Mouse (Mus musculus): ENCODE results near the gene Pgf. TPM values are rescaled to one million over a fixed set of nuclear protein-coding genes. Genes with fewer than 3 reads are reported as not detected.
A peak's percentile ranks its signal among the peaks of the same experiment; 100 is the strongest.

Pgf gene
- polyA plus RNA-seq, 1 experiment: 0.84 TPM

DNA sequence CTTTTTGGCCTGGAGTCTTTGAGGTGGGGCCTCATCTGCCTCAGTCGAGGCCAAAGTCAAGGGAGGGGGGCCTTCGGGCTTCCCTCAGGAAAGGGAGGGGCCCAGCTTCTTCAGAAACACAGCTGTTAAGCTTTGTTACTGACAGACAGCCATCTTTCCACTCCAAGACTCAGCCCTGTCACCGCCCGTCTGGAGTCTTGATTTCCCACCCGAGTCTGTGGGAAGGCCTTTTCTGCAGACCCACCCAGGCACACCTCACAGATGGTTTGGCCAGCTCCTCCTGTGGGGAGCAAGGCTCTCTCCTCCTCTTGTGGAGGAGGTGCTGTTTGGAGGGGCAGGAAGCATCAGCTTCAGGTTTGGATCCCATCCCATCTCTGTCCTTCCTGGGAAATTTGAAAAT, 18.0 kb downstream of the Pgf start:
- Histone ChIP-seq H3K27ac (ENCODE audit: insufficient read depth, low read length) (no peak overlapping the region), H3K36me3 (ENCODE audit: control insufficient read depth, insufficient read depth, low read length) (no peaks in the 10 kb centered on the region), H3K4me1 (ENCODE audit: control insufficient read depth, insufficient read depth, insufficient read length) (no peaks in the 10 kb centered on the region), H3K27me3 (ENCODE audit: control insufficient read depth, insufficient read depth, low read length) (no peaks in the 10 kb centered on the region), H3K4me3 (ENCODE audit: extremely low read depth, insufficient read depth, insufficient read length) (no peak overlapping the region)
- TF ChIP-seq CTCF (IDR thresholded peaks at IDR 0.05; ENCODE audit: extremely low read depth, insufficient read depth, insufficient read length, insufficient replicate concordance) (no peak), POLR2A (IDR thresholded peaks at IDR 0.05; ENCODE audit: low read depth, low read length) (no peak)
- DNase-seq (ENCODE audit: low read depth in 1 of 2, low spot score in 2 of 2): no peak
- WGBS: 70% methylated on average over 5 of the region's 5 CpGs

DNA sequence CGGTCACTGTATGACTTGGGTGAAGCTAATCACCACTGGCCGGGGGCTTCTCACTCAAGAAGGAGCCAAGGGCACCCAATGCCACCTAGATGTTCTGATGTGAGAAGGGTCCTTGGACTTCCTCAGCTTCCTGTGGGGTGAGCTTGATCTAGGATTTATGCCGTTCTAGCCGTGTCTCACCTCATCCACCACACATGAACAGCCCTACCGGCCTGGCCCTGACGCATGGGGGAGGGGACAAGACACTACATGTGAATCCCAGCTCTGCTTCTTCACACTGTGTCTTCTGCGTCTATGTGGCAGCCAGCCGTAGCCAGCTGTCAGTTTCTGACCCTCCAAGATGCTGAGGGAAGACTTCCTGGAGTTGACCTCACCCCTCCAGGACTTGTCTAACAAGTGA, 18.8 kb downstream of the Pgf start:
- Histone ChIP-seq H3K4me3 (ENCODE audit: extremely low read depth, insufficient read depth, insufficient read length) (no peak overlapping the region), H3K27me3 (ENCODE audit: control insufficient read depth, insufficient read depth, low read length) (no peaks in the 10 kb centered on the region), H3K4me1 (ENCODE audit: control insufficient read depth, insufficient read depth, insufficient read length) (no peaks in the 10 kb centered on the region), H3K36me3 (ENCODE audit: control insufficient read depth, insufficient read depth, low read length) (no peaks in the 10 kb centered on the region), H3K27ac (ENCODE audit: insufficient read depth, low read length) (no peak overlapping the region)
- WGBS: 84% methylated on average over 8 of the region's 8 CpGs
- TF ChIP-seq CTCF (IDR thresholded peaks at IDR 0.05; ENCODE audit: extremely low read depth, insufficient read depth, insufficient read length, insufficient replicate concordance) (no peak), POLR2A (IDR thresholded peaks at IDR 0.05; ENCODE audit: low read depth, low read length) (no peak)
- no peak for DNase-seq (ENCODE audit: low read depth in 1 of 2, low spot score in 2 of 2)

- Histone ChIP-seq H3K27ac (ENCODE audit: insufficient read depth, low read length) (no peak overlapping the region), H3K4me1 (ENCODE audit: control insufficient read depth, insufficient read depth, insufficient read length) (no peaks in the 10 kb centered on the region), H3K4me3 (ENCODE audit: extremely low read depth, insufficient read depth, insufficient read length) (no peak overlapping the region), H3K36me3 (ENCODE audit: control insufficient read depth, insufficient read depth, low read length) (no peaks in the 10 kb centered on the region), H3K27me3 (ENCODE audit: control insufficient read depth, insufficient read depth, low read length) (no peaks in the 10 kb centered on the region)
- TF ChIP-seq POLR2A (IDR thresholded peaks at IDR 0.05; ENCODE audit: low read depth, low read length) (no peak), CTCF (IDR thresholded peaks at IDR 0.05; ENCODE audit: extremely low read depth, insufficient read depth, insufficient read length, insufficient replicate concordance) (no peak)
- WGBS: 92% methylated on average over 14 of the region's 14 CpGs
- no peak for DNase-seq (ENCODE audit: low read depth in 1 of 2, low spot score in 2 of 2)
Observed at GRCm38 (mm10) chr12:85157797-85158460, 19.7 kb downstream of the Pgf start.

GRCm38 (mm10) chr12:85156324-85156723, 21.3 kb downstream of the Pgf start:
- no peak for TF ChIP-seq CTCF (IDR thresholded peaks at IDR 0.05; ENCODE audit: extremely low read depth, insufficient read depth, insufficient read length, insufficient replicate concordance)
- no peak overlapping the region for H3K4me3 ChIP-seq (ENCODE audit: extremely low read depth, insufficient read depth, insufficient read length)
- H3K4me1 ChIP-seq (ENCODE audit: control insufficient read depth, insufficient read depth, insufficient read length): no peaks in the 10 kb centered on the region
- H3K27me3 ChIP-seq (ENCODE audit: control insufficient read depth, insufficient read depth, low read length): no peaks in the 10 kb centered on the region
- no peaks in the 10 kb centered on the region for H3K36me3 ChIP-seq (ENCODE audit: control insufficient read depth, insufficient read depth, low read length)
- H3K27ac ChIP-seq (ENCODE audit: insufficient read depth, low read length): no peak overlapping the region
- 44% methylated on average over 6 of the region's 6 CpGs for WGBS
- no peak for DNase-seq (ENCODE audit: low read depth in 1 of 2, low spot score in 2 of 2)

DNA sequence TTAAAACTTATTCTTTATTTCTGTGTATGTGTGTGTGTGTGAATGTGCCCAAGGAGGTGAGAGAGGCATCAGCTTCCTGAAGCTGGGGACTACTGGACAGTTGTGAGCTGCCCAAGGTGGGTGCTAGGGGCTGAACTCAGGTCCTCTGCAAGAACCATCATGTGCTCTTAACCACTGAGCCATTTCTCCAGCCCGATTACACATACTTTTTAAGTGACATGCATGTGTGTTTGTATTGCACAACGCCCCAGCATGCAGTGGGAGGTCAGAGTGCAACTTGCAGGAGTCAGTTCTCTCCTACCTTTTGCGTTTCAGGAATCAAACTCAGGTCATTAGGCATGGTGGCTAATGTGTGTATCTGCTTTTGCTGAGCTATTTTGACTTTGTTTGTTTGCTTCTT, 24.6 kb downstream of the Pgf start:
- no peak for DNase-seq (ENCODE audit: low read depth in 1 of 2, low spot score in 2 of 2)
- H3K27me3 ChIP-seq (ENCODE audit: control insufficient read depth, insufficient read depth, low read length): no peaks in the 10 kb centered on the region
- TF ChIP-seq POLR2A (IDR thresholded peaks at IDR 0.05; ENCODE audit: low read depth, low read length): no peak
- H3K4me1 ChIP-seq (ENCODE audit: control insufficient read depth, insufficient read depth, insufficient read length): peaks cover 4% of the 10 kb centered on the region
- H3K27ac ChIP-seq (ENCODE audit: insufficient read depth, low read length): no peak overlapping the region
- WGBS: 79% methylated on average over 3 of the region's 3 CpGs
- no peak overlapping the region for H3K4me3 ChIP-seq (ENCODE audit: extremely low read depth, insufficient read depth, insufficient read length)
- no peaks in the 10 kb centered on the region for H3K36me3 ChIP-seq (ENCODE audit: control insufficient read depth, insufficient read depth, low read length)

GRCm38 (mm10) chr12:85151002-85151774, 26.4 kb downstream of the Pgf start, which contains the start of gene Rps6kl1:
Rps6kl1 (minus strand) TSS chr12:85151264.
- H3K27ac ChIP-seq (ENCODE audit: insufficient read depth, low read length): no peak within 1 kb of the TSS
- H3K27me3 ChIP-seq (ENCODE audit: control insufficient read depth, insufficient read depth, low read length): 0 out of 2 replicates have a peak, but pooled peaks cover 1% of the 10 kb centered on the region
- H3K4me3 ChIP-seq (ENCODE audit: extremely low read depth, insufficient read depth, insufficient read length): peak within 1 kb of the TSS; percentile 46
- no peak for TF ChIP-seq CTCF (IDR thresholded peaks at IDR 0.05; ENCODE audit: extremely low read depth, insufficient read depth, insufficient read length, insufficient replicate concordance)
- TF ChIP-seq POLR2A (IDR thresholded peaks at IDR 0.05; ENCODE audit: low read depth, low read length): no peak
- 22% methylated on average over 28 of the region's 28 CpGs for WGBS
- peak in 1 of 2 experiments; percentile 22 for DNase-seq (ENCODE audit: low read depth in 1 of 2, low spot score in 2 of 2)
- H3K4me1 ChIP-seq (ENCODE audit: control insufficient read depth, insufficient read depth, insufficient read length): peaks cover 4% of the 10 kb centered on the region
- no peaks in the 10 kb centered on the region for H3K36me3 ChIP-seq (ENCODE audit: control insufficient read depth, insufficient read depth, low read length)
